Mouse (Mus musculus): Measurements from ENCODE around the gene Olfr372.
"Not testable (repeated sequence)": the region's sequence is repeated elsewhere in the genome, so short reads cannot be mapped to it uniquely, and the experiment has no call there.

Olfr372 gene

GRCm38 (mm10) chr8:72040918-72041317 is at the start of gene Olfr372:
Gene Olfr372 (plus strand): TSS chr8:72041218.
- DNase-seq (ENCODE audit: low read depth in 2 of 2, low spot score in 2 of 2), result not testable (repeated sequence)

- no peak for DNase-seq (ENCODE audit: low read depth in 2 of 2, low spot score in 2 of 2)
Observed at GRCm38 (mm10) chr8:71999434-71999833, 41.6 kb upstream of the Olfr372 start.

GRCm38 (mm10) chr8:72000223-72000622 is 40.8 kb upstream of the Olfr372 start:
- DNase-seq (ENCODE audit: low read depth in 2 of 2, low spot score in 2 of 2), result no peak

- no peak for DNase-seq (ENCODE audit: low read depth in 2 of 2, low spot score in 2 of 2)
Observed at GRCm38 (mm10) chr8:72002942-72003341, 38.1 kb upstream of the Olfr372 start.

- DNase-seq (ENCODE audit: low read depth in 2 of 2, low spot score in 2 of 2), result no peak
Observed at GRCm38 (mm10) chr8:72005912-72006311, 35.1 kb upstream of the Olfr372 start.

- DNase-seq (ENCODE audit: low read depth in 2 of 2, low spot score in 2 of 2), result no peak
Observed at GRCm38 (mm10) chr8:72006763-72007162, 34.3 kb upstream of the Olfr372 start.

GRCm38 (mm10) chr8:72008134-72008641 is 32.8 kb upstream of the Olfr372 start:
- DNase-seq (ENCODE audit: low read depth in 2 of 2, low spot score in 2 of 2), result no peak

- no peak for DNase-seq (ENCODE audit: low read depth in 2 of 2, low spot score in 2 of 2)
Observed at GRCm38 (mm10) chr8:72009473-72009872, 31.5 kb upstream of the Olfr372 start, which contains the start of gene Cyp4f18. Gene Cyp4f18 (minus strand): TSS chr8:72009626.

- DNase-seq (ENCODE audit: low read depth in 2 of 2, low spot score in 2 of 2), result not testable (repeated sequence)
Observed at GRCm38 (mm10) chr8:72013506-72014228, 27.4 kb upstream of the Olfr372 start.

- DNase-seq (ENCODE audit: low read depth in 2 of 2, low spot score in 2 of 2), result not testable (repeated sequence)
Observed at GRCm38 (mm10) chr8:72017339-72017738, 23.7 kb upstream of the Olfr372 start.

GRCm38 (mm10) chr8:72018141-72018540 is 22.9 kb upstream of the Olfr372 start:
- DNase-seq (ENCODE audit: low read depth in 2 of 2, low spot score in 2 of 2), result no peak

- DNase-seq (ENCODE audit: low read depth in 2 of 2, low spot score in 2 of 2), result not testable (repeated sequence)
Observed at GRCm38 (mm10) chr8:72019022-72019421, 22.0 kb upstream of the Olfr372 start.

GRCm38 (mm10) chr8:72019816-72020215 is 21.2 kb upstream of the Olfr372 start:
- DNase-seq (ENCODE audit: low read depth in 2 of 2, low spot score in 2 of 2), result no peak

GRCm38 (mm10) chr8:72024886-72025285 is 16.1 kb upstream of the Olfr372 start:
- DNase-seq (ENCODE audit: low read depth in 2 of 2, low spot score in 2 of 2), result peak; percentile 34 to 55

- DNase-seq (ENCODE audit: low read depth in 2 of 2, low spot score in 2 of 2), result peak; percentile 37 to 60
Observed at GRCm38 (mm10) chr8:72032926-72033325, 8.1 kb upstream of the Olfr372 start.

- no peak for DNase-seq (ENCODE audit: low read depth in 2 of 2, low spot score in 2 of 2)
Observed at GRCm38 (mm10) chr8:72042493-72042892, 1.5 kb downstream of the Olfr372 start.

- DNase-seq (ENCODE audit: low read depth in 2 of 2, low spot score in 2 of 2), result not testable (repeated sequence)
Observed at GRCm38 (mm10) chr8:72054633-72055032, 13.6 kb downstream of the Olfr372 start.

- DNase-seq (ENCODE audit: low read depth in 2 of 2, low spot score in 2 of 2), result not testable (repeated sequence)
Observed at GRCm38 (mm10) chr8:72057643-72058042, 16.6 kb downstream of the Olfr372 start.

- not testable (repeated sequence) for DNase-seq (ENCODE audit: low read depth in 2 of 2, low spot score in 2 of 2)
Observed at GRCm38 (mm10) chr8:72066819-72067399, 25.9 kb downstream of the Olfr372 start.

GRCm38 (mm10) chr8:72082877-72083276 is 41.9 kb downstream of the Olfr372 start, which contains the start of gene Olfr373:
Gene Olfr373 (plus strand): TSS chr8:72083177.
- DNase-seq (ENCODE audit: low read depth in 2 of 2, low spot score in 2 of 2), result not testable (repeated sequence)

- DNase-seq (ENCODE audit: low read depth in 2 of 2, low spot score in 2 of 2), result no peak
Observed at GRCm38 (mm10) chr8:72084744-72085143, 43.7 kb downstream of the Olfr372 start.

- not testable (repeated sequence) for DNase-seq (ENCODE audit: low read depth in 2 of 2, low spot score in 2 of 2)
Observed at GRCm38 (mm10) chr8:72087611-72088010, 46.6 kb downstream of the Olfr372 start.
